Mouse (Mus musculus) frontal cortex, adult (tissue): Measurements from ENCODE around the gene Plac9a.
A peak's percentile ranks its signal among the peaks of the same experiment; 100 is the strongest.
"Not testable (repeated sequence)": the region's sequence is repeated elsewhere in the genome, so short reads cannot be mapped to it uniquely, and the experiment has no call there.

Experiments used
- ATAC-seq: cut with Nextera tagmentation; 2 replicates; pipeline ENCODE4 v1.9.2; 2017; ENCODE audit warnings: mild to moderate bottlenecking, moderate library complexity, mixed read lengths; ENCODE audit not compliant: low TSS enrichment

The Plac9a gene

DNA sequence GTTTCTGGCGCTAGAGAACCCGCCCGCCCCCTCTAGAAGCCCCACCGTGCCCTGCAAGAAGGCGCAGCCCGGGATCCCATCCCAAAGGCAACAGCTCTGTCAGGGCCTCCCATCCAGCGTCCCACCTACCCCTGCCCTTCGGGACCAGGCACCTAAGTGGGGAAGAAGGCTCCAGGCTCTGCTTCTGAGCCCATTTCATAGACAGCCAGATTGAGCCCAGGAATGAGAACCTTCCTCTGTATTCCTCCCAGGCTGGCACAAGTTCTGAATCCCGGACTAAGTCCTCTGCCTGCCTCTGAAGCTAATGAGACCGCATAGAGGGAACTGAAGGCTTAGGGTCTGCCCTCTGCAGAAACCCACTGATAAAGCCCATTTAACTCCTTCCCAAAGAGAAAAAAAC is at the start of gene Plac9a:
TSS of gene Plac9a (minus strand) at position 101 of the 400 bp plus-strand sequence.
- not testable (repeated sequence) for ATAC-seq

DNA sequence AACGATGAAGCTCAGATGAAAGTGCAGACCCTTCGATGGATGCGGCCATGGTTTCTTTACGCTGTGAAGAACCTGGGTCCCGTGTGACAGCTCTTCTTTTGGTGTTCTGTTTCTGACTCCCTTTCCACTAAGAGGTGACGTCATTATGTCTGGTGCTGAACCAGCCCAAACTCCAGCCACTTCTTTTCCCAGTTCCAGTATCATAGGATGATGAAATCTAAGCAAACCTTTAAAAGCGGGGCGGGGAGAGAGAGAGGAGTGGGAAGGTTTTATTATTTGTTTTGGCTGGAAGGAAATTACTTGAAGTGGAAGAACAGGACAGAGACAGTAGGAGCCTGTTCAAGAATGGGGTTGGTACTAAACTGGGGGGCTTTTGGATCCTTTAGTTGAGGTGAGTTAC is 35.1 kb upstream of the Plac9a start, which contains the start of gene Cphx1:
TSS of gene Cphx1 (plus strand) at position 301 of the 400 bp plus-strand sequence.
- ATAC-seq: not testable (repeated sequence)

- not testable (repeated sequence) for ATAC-seq
These were observed 34.1 kb upstream of the Plac9a start for GRCm38 (mm10) chr14:25936867-25937630.

DNA sequence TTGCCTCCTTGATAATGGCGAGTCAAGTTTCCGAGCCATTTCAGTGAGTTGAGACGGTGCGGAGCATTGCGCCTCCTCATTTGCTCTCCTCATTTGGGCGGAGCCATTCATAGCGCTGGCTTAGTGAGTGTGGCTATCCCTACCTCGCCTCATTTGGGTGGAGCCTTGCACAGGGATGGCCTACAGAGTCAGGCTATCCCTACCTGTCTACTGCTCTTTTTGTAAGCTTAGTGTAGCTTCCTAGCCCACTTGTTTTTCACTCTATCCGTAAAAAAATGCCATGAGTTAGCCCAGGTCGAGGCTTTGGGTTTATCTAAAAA is 24.6 kb upstream of the Plac9a start, which contains the start of gene Tmem254a:
TSS of gene Tmem254a (minus strand) at position 111 of the 320 bp plus-strand sequence.
- peak; percentile 93 for ATAC-seq

DNA sequence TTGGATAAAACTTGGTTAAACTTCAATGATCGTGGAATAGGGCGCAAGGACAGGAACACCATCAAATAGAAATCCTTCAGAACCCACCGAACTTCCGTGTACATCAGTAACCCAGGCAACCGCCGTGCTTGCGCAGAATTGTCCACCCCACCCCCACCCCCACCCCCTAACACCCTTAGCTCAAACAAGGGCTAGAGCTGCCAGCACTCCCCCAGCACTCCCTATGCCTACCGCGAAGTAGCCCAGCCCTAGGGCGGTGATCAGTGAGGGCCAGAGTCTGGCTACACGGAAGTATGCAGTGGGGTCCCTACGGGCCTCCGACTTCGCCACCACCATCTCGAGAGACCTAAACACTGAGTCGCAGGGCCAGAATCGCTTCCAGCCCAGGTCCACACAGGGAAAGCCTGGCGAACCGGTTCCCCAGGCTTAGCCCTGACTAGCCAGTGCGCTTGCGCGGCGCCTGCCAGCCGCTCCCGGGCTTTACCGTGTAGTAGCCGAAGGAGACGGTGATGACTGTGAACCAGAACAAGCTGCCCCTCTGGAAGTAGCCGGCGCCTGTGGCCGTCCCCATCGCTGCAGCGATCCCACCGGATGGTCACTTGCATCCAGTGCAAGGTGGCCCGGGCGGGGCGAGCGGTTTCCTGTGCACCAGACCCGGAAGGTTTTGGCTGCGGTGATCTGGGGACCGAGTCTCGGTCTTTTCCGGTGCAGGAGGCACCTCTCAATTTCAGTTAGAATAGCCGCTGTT is 24.1 kb upstream of the Plac9a start:
- peak; percentile 90 for ATAC-seq

GRCm38 (mm10) chr14:25918427-25919170 is 15.7 kb upstream of the Plac9a start:
- ATAC-seq: not testable (repeated sequence)

- ATAC-seq: not testable (repeated sequence)
These were observed 6.1 kb upstream of the Plac9a start for GRCm38 (mm10) chr14:25908976-25909375.

- ATAC-seq: not testable (repeated sequence)
These were observed 4.4 kb upstream of the Plac9a start for GRCm38 (mm10) chr14:25907272-25907671.

DNA sequence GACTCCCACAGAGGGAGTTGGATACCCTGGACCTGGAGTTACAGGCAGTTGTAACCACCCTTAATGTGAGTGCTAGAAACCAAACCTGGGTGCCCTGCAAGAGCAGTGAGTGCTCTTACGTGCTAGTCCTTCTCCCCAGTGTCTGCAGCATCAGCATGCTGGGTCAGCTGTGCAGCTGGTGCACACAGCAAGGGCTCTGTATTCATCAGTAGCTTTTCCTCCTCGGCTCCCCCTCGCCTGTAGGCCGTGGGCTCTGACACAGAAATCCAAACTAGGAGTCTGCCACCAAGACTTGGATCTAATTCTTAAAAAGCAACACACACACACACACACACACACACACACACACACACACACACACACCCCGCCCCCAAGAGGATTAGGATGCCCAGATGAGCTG is 2.3 kb upstream of the Plac9a start:
- ATAC-seq: not testable (repeated sequence)

DNA sequence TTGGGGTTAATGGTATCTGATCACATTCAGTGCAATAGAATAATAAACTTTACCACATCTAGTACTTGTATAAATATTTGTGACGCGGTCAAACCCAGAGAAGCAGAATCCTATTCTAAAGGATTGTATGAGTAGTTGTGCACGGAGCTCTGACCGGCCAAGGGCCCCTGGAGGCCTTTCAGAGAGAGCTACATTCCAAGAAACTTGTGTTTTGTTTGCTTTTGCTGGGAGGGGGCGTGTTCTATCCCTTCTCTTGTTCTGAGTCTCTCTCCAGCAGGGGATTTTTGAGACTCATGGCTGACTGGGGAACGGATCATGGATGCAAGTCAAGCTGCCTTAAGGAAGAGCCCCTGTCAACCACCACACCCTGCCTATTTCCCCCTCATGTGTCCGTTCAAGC is 7.2 kb downstream of the Plac9a start:
- ATAC-seq: not testable (repeated sequence)

- not testable (repeated sequence) for ATAC-seq
These were observed 8.3 kb downstream of the Plac9a start for GRCm38 (mm10) chr14:25894566-25894965.

DNA sequence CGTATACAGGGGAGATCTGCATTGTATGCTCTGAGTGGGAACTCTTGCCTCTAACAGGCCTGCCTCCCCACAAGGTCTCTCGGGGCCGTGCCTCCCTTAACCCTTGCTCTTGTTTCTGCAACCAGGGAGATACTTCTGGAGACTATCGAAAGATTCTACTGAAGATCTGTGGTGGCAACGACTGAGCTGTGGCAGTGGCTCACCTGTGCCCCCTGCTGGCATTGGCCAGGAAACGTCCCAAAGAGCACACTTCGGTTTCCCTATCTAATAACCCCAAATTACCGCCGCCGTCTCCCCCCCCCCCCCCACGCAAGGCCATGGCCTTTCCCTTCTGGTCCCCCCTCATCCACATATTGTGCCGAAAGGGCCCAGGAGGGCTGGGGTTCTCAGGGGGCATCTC is 17.0 kb downstream of the Plac9a start:
- ATAC-seq: not testable (repeated sequence)

DNA sequence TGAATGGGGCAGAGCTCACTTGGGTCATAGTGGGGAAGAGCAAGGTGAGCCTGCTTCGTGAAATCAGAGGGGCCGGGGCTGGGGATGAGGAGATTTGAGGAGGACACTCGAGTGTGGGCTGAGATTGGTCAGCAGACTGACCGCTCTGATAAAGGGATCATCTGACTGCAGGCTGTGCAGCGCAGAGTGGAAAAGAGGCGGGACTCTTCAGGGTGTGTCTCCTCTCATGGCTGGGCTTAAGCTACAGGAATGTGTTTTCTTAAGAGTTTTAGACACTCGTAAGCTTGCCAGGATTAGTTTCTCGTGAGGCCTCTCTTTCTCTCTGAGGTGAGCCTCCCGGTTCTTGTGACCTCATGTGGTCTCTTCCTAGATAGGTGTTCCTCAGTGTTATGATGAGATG is 21.1 kb downstream of the Plac9a start:
- ATAC-seq: not testable (repeated sequence)

GRCm38 (mm10) chr14:25876640-25877039 is 26.3 kb downstream of the Plac9a start:
- not testable (repeated sequence) for ATAC-seq

DNA sequence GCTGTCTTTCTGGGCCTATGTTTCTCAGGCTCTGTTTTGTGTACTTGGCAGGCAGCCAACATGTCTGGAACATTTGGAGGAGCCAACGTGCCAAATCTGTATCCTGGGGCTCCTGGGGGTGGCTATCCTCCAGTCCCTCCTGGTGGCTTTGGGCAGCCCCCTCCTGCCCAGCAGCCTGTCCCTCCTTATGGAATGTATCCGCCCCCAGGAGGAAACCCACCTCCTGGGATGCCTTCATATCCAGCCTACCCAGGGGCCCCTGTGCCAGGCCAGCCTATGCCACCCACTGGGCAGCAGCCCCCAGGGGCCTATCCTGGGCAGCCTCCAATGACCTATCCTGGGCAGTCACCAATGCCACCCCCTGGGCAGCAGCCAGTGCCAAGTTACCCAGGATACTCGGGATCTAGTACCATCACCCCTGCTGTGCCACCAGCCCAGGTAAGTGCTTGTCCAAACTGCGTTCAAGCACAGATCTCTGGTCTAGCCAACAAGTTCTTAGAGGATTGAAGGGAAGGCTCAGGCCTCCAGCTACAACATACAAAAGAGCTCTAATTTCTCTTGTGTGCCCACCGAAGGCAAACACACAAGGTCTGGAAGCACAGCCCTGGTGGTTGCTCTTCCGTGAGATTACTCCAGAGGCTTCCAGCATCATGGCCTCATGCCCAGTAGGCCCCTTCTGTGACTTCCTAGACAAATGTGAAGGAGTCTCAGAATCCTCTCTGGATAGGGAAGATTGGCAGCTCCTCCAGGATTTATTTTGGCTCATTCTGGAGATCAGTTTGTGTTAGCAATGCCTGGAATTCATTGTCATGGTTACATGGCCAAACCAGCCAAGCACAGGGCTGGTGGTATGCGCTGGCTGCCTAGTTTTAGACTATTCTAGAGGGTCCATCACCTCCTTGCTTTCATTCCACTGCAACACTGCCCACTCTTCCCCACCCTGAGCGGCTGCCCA is 30.2 kb downstream of the Plac9a start:
- ATAC-seq: peak; percentile 44

DNA sequence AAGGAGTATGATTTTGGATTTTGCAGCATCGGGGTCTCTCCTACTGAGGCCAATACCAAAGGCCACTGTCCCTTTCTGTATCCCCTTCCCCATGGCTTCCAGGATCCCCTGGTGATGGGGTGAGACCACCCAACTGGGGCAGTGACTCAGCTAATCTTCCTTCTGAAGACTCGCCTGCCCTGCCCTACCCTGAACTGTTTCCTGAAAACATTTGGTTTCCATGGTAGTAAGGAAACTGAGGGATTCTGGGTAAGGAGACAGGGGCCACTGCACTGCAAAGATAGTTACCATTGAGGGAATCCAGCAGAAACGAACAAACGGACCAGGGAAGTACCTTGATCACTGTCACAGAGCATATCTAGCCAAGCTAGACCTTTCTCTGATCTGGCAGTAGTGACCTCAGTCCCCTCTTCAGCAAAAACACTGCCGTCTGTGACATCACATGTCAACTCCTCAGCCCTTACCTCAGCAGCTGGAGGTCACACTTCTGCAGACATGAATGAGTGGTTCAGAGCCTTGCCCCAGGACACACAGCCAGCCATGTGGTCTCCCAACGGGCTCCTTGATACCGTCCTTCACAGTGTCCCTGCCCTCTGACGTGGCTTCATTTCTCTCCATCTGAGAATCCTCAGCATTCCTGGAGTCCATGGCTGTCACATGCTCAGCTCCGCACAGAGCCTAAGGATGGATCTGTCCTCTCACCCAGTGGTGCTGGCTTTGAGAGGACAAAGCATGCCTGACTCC is 33.6 kb downstream of the Plac9a start:
- ATAC-seq: no peak

DNA sequence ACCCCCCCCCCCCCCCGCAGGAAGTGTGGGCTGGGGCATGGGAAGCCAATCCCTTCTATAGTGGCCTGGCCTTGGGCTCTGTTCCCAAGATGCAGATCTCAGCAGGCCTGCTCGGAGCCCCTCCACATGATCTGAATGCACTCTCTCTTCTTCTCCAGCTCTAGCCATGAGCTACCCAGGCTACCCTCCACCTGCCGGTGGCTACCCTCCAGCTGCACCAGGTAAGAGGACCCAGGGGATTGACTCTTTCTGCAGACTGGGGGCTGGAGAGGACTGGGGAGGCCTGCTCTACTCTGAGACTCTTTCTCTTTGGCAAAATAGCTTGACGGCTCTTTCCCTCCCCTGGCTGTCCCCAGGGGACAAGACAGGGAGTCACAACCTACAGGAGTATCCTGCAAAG is 34.2 kb downstream of the Plac9a start:
- ATAC-seq: no peak

DNA sequence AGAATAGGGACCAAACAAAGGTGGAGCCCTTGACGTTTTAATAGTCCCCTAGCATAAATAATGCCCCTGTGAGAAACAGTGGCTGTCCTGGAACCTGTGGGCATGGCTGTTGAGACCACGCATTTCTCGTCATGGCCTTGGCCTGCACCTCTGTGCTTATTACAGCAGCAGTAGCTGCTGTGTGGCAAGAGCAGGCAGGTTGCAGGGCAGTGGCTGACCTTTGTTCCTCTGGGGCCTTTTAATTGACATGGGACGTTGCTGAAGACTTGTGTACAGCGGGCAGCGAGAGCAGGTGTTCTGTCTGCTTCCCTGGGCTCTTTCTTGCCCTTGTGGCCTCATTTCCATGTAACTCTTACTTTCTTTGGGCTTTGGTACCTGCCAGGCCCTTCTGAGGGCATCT is 35.1 kb downstream of the Plac9a start:
- no peak for ATAC-seq

- ATAC-seq: peak; percentile 62
These were observed 36.1 kb downstream of the Plac9a start for GRCm38 (mm10) chr14:25866832-25867231.

DNA sequence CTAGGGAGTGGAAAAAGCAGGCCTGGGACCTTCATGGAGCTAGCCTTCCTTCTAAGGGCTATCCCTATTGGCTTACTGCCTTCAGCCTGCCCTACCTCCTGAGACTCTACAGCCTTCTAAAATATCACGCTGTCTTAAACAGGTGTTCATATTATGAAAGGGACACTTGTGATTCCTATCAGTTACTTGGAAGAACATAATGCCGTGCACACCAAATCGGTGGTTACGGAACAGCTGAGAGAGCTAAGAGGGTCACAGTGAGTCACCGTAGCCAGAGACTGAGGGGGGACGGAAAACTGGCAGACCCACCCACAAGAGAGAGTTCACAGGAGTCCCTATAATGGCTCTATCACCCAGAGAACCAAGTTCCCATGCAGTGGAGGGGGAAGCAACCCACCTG is 36.5 kb downstream of the Plac9a start:
- no peak for ATAC-seq
